Mouse (Mus musculus): ENCODE measurements around the gene Myom1. TPM values are rescaled to one million over a fixed set of nuclear protein-coding genes. Genes with fewer than 3 reads are reported as not detected.

Myom1 gene
- polyA plus RNA-seq, 1 experiment: 2.4 TPM

GRCm38 (mm10) chr17:71088991-71089434 is 86.6 kb downstream of the Myom1 start:
- Histone ChIP-seq H3K27ac (ENCODE audit: insufficient read depth, low read length) (no peak overlapping the region), H3K27me3 (ENCODE audit: control insufficient read depth, insufficient read depth, low read length) (no peaks in the 10 kb centered on the region; the same call in 1 of the 2 replicates), H3K4me1 (ENCODE audit: control insufficient read depth, insufficient read depth, low read length) (no peaks in the 10 kb centered on the region), H3K4me3 (replicated peaks; ENCODE audit: insufficient read depth, low read depth, low read length) (no peak overlapping the region)
- 87% methylated on average over 9 of the region's 9 CpGs for WGBS
- no peak for DNase-seq
- TF ChIP-seq CTCF (IDR thresholded peaks at IDR 0.05; ENCODE audit: borderline replicate concordance, insufficient read depth, low read depth, low read length) (no peak), POLR2A (IDR thresholded peaks at IDR 0.05; ENCODE audit: borderline replicate concordance, insufficient read depth, low read length) (no peak)

- TF ChIP-seq POLR2A (IDR thresholded peaks at IDR 0.05; ENCODE audit: borderline replicate concordance, insufficient read depth, low read length): no peak
- no peak for TF ChIP-seq CTCF (IDR thresholded peaks at IDR 0.05; ENCODE audit: borderline replicate concordance, insufficient read depth, low read depth, low read length)
- no peak for DNase-seq
- WGBS: 68% methylated on average over 11 of the region's 11 CpGs
- H3K27ac ChIP-seq (ENCODE audit: insufficient read depth, low read length): no peak overlapping the region
- H3K27me3 ChIP-seq (ENCODE audit: control insufficient read depth, insufficient read depth, low read length): no peaks in the 10 kb centered on the region; the same call in 1 of the 2 replicates
- no peaks in the 10 kb centered on the region for H3K4me1 ChIP-seq (ENCODE audit: control insufficient read depth, insufficient read depth, low read length)
- H3K4me3 ChIP-seq (replicated peaks; ENCODE audit: insufficient read depth, low read depth, low read length): no peak overlapping the region
Observed at GRCm38 (mm10) chr17:71089781-71090480, 87.5 kb downstream of the Myom1 start.

DNA sequence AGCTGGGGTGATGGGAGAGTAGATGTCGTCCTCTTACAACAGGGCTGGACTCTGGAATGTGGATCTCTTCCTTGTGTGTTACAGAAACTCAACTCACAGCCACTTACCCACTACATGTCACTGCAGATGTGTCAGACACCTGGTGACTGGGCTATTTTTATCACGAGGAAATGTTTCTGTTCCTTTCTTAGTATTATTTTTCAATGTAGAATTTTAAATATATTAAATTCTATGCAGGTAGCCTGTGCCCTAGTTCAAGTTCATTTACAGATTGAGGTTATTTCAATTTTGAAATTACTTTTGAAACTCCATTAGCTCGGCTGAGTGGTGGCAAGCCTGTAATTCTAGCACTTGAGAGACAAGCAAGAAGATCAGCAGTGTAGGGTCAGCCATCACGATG is 88.6 kb downstream of the Myom1 start:
- TF ChIP-seq POLR2A (IDR thresholded peaks at IDR 0.05; ENCODE audit: borderline replicate concordance, insufficient read depth, low read length) (no peak), CTCF (IDR thresholded peaks at IDR 0.05; ENCODE audit: borderline replicate concordance, insufficient read depth, low read depth, low read length) (no peak)
- WGBS: 75% methylated on average over 4 of the region's 4 CpGs
- no peak overlapping the region for H3K27ac ChIP-seq (ENCODE audit: insufficient read depth, low read length)
- H3K4me1 ChIP-seq (ENCODE audit: control insufficient read depth, insufficient read depth, low read length): no peaks in the 10 kb centered on the region
- no peak for DNase-seq
- H3K4me3 ChIP-seq (replicated peaks; ENCODE audit: insufficient read depth, low read depth, low read length): no peak overlapping the region
- no peaks in the 10 kb centered on the region; the same call in 1 of the 2 replicates for H3K27me3 ChIP-seq (ENCODE audit: control insufficient read depth, insufficient read depth, low read length)

GRCm38 (mm10) chr17:71092341-71092740 is 89.9 kb downstream of the Myom1 start:
- Histone ChIP-seq H3K4me1 (ENCODE audit: control insufficient read depth, insufficient read depth, low read length) (no peaks in the 10 kb centered on the region), H3K27me3 (ENCODE audit: control insufficient read depth, insufficient read depth, low read length) (no peaks in the 10 kb centered on the region; the same call in 1 of the 2 replicates), H3K4me3 (replicated peaks; ENCODE audit: insufficient read depth, low read depth, low read length) (no peak overlapping the region), H3K27ac (ENCODE audit: insufficient read depth, low read length) (no peak overlapping the region)
- TF ChIP-seq CTCF (IDR thresholded peaks at IDR 0.05; ENCODE audit: borderline replicate concordance, insufficient read depth, low read depth, low read length) (no peak), POLR2A (IDR thresholded peaks at IDR 0.05; ENCODE audit: borderline replicate concordance, insufficient read depth, low read length) (no peak)
- no peak for DNase-seq
- WGBS: 95% methylated on average over 4 of the region's 4 CpGs

GRCm38 (mm10) chr17:71093793-71094192 is 91.4 kb downstream of the Myom1 start:
- WGBS: 43% methylated on average over 5 of the region's 5 CpGs
- DNase-seq: no peak
- Histone ChIP-seq H3K4me1 (ENCODE audit: control insufficient read depth, insufficient read depth, low read length) (no peaks in the 10 kb centered on the region), H3K27ac (ENCODE audit: insufficient read depth, low read length) (no peak overlapping the region), H3K27me3 (ENCODE audit: control insufficient read depth, insufficient read depth, low read length) (no peaks in the 10 kb centered on the region; the same call in 1 of the 2 replicates), H3K4me3 (replicated peaks; ENCODE audit: insufficient read depth, low read depth, low read length) (no peak overlapping the region)
- TF ChIP-seq CTCF (IDR thresholded peaks at IDR 0.05; ENCODE audit: borderline replicate concordance, insufficient read depth, low read depth, low read length): no peak
- TF ChIP-seq POLR2A (IDR thresholded peaks at IDR 0.05; ENCODE audit: borderline replicate concordance, insufficient read depth, low read length): no peak

DNA sequence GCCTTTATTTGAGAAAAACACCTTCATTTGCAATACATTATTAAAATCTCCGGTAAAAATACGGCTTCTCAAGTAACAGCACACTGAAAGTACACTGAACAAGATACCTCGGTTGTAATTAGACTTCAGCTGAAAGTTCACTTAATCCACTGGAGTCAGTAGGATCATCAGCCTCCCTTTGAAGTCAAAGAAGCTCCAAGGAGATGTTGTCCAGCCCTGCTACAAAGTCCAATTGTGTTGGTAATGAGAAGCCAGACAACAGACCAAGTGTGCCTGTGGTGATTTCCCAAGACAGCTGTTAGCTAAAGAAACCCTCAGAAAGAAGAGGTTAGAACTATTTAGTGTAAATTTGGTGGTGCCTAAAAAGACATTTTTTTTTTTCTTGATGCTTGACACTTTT is 92.0 kb downstream of the Myom1 start:
- no peak for DNase-seq
- TF ChIP-seq POLR2A (IDR thresholded peaks at IDR 0.05; ENCODE audit: borderline replicate concordance, insufficient read depth, low read length): no peak
- no peak for TF ChIP-seq CTCF (IDR thresholded peaks at IDR 0.05; ENCODE audit: borderline replicate concordance, insufficient read depth, low read depth, low read length)
- H3K4me1 ChIP-seq (ENCODE audit: control insufficient read depth, insufficient read depth, low read length): no peaks in the 10 kb centered on the region
- no peak overlapping the region for H3K4me3 ChIP-seq (replicated peaks; ENCODE audit: insufficient read depth, low read depth, low read length)
- H3K27ac ChIP-seq (ENCODE audit: insufficient read depth, low read length): no peak overlapping the region
- H3K27me3 ChIP-seq (ENCODE audit: control insufficient read depth, insufficient read depth, low read length): no peaks in the 10 kb centered on the region; the same call in 1 of the 2 replicates
- 82% methylated on average over 3 of the region's 3 CpGs for WGBS

DNA sequence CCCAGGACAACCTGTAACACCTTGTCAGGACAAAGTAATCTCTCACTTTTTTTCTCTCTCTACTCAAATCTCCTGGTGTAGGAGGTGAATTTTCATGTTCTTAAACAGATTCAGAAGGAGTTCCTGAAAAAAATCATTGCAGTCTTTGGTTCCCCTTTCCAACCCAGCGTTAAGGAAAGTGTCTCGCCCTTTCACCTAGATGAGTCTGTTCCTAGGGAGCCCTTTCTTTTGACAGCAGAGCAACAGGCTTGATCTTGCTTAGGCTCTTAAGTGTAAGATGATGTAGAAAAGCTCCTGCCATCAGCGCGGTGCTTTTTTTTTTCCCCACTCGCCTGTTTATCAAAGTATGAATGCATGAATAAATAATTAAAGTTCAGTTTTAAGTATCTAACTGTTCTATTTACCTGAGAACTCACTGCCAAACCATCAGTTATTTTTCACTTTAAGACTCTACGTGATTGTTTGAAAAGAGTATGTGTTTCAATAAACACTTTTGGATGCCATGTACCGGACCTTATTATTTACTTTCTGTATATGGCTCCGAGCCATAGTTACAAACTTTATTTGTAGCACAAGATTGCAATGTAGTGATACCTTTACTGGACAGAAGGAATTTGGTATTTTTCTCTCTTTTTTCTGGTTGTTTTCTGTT is 94.2 kb downstream of the Myom1 start:
- 87% methylated on average over 8 of the region's 8 CpGs for WGBS
- no peak for TF ChIP-seq POLR2A (IDR thresholded peaks at IDR 0.05; ENCODE audit: borderline replicate concordance, insufficient read depth, low read length)
- no peak for TF ChIP-seq CTCF (IDR thresholded peaks at IDR 0.05; ENCODE audit: borderline replicate concordance, insufficient read depth, low read depth, low read length)
- no peak for DNase-seq
- Histone ChIP-seq H3K27me3 (ENCODE audit: control insufficient read depth, insufficient read depth, low read length) (no peaks in the 10 kb centered on the region; the same call in 1 of the 2 replicates), H3K27ac (ENCODE audit: insufficient read depth, low read length) (no peak overlapping the region), H3K4me1 (ENCODE audit: control insufficient read depth, insufficient read depth, low read length) (no peaks in the 10 kb centered on the region), H3K4me3 (replicated peaks; ENCODE audit: insufficient read depth, low read depth, low read length) (no peak overlapping the region)

DNA sequence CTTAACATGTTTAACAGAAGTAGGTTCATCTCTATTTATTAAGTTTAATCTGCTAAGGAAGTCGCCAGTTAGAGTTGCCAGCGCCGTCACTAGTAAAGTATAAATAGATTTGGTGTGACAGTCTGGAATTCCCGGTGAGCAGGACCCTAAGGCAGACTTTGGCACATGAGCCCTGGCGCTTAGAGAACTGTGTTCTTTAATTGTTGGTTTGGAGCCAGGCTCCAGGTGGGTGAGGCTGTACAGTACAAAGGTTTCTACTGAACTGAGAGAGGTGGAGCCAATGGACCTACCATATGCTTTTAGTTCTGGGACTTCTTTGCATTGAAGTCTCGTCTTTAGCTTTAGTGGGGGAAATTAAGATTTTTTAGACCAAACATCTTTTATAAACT is 94.8 kb downstream of the Myom1 start:
- TF ChIP-seq CTCF (IDR thresholded peaks at IDR 0.05; ENCODE audit: borderline replicate concordance, insufficient read depth, low read depth, low read length) (no peak), POLR2A (IDR thresholded peaks at IDR 0.05; ENCODE audit: borderline replicate concordance, insufficient read depth, low read length) (no peak)
- H3K4me3 ChIP-seq (replicated peaks; ENCODE audit: insufficient read depth, low read depth, low read length): no peak overlapping the region
- DNase-seq: peak in 1 of 2 experiments; percentile 47
- no peaks in the 10 kb centered on the region; the same call in 1 of the 2 replicates for H3K27me3 ChIP-seq (ENCODE audit: control insufficient read depth, insufficient read depth, low read length)
- no peaks in the 10 kb centered on the region for H3K4me1 ChIP-seq (ENCODE audit: control insufficient read depth, insufficient read depth, low read length)
- no peak overlapping the region for H3K27ac ChIP-seq (ENCODE audit: insufficient read depth, low read length)
- 17% methylated on average over 6 of the region's 6 CpGs for WGBS

Data from cerebellum, adult 2 months (tissue).